Mouse (Mus musculus): ENCODE results near the gene Arhgef10l. TPM values are rescaled to one million over a fixed set of nuclear protein-coding genes. Genes with fewer than 3 reads are reported as not detected.
A peak's percentile ranks its signal among the peaks of the same experiment; 100 is the strongest.

Arhgef10l gene
- polyA plus RNA-seq, 1 experiment, result 5.9 TPM

- Histone ChIP-seq H3K36me3 (ENCODE audit: control insufficient read depth, insufficient read depth, low read length) (peaks cover 5% of the 10 kb centered on the region), H3K27ac (ENCODE audit: control insufficient read depth, insufficient read depth, low read depth, low read length) (no peak overlapping the region), H3K4me3 (ENCODE audit: control insufficient read depth, low read depth, low read length) (no peak overlapping the region), H3K27me3 (ENCODE audit: control insufficient read depth, insufficient read depth, low read length) (no peaks in the 10 kb centered on the region), H3K4me1 (ENCODE audit: control insufficient read depth, insufficient read depth, low read length) (peaks cover 12% of the 10 kb centered on the region)
- TF ChIP-seq CTCF (IDR thresholded peaks at IDR 0.05; ENCODE audit: control insufficient read depth, insufficient read depth, insufficient replicate concordance, low read depth, low read length) (no peak), POLR2A (IDR thresholded peaks at IDR 0.05; ENCODE audit: control insufficient read depth, low read depth, low read length) (no peak)
These were observed 42.6 kb upstream of the Arhgef10l start for GRCm38 (mm10) chr4:140708297-140708927.

GRCm38 (mm10) chr4:140707615-140708014 is 41.8 kb upstream of the Arhgef10l start:
- Histone ChIP-seq H3K27ac (ENCODE audit: control insufficient read depth, insufficient read depth, low read depth, low read length) (no peak overlapping the region), H3K27me3 (ENCODE audit: control insufficient read depth, insufficient read depth, low read length) (no peaks in the 10 kb centered on the region), H3K4me1 (ENCODE audit: control insufficient read depth, insufficient read depth, low read length) (peaks cover 17% of the 10 kb centered on the region), H3K4me3 (ENCODE audit: control insufficient read depth, low read depth, low read length) (no peak overlapping the region), H3K36me3 (ENCODE audit: control insufficient read depth, insufficient read depth, low read length) (peaks cover 5% of the 10 kb centered on the region)
- TF ChIP-seq CTCF (IDR thresholded peaks at IDR 0.05; ENCODE audit: control insufficient read depth, insufficient read depth, insufficient replicate concordance, low read depth, low read length) (no peak), POLR2A (IDR thresholded peaks at IDR 0.05; ENCODE audit: control insufficient read depth, low read depth, low read length) (no peak)

GRCm38 (mm10) chr4:140704166-140704565 is 38.4 kb upstream of the Arhgef10l start:
- H3K4me3 ChIP-seq (ENCODE audit: control insufficient read depth, low read depth, low read length), result peak overlapping the region; percentile 81
- H3K36me3 ChIP-seq (ENCODE audit: control insufficient read depth, insufficient read depth, low read length), result no peaks in the 10 kb centered on the region; the same call in none of the 2 replicates
- H3K4me1 ChIP-seq (ENCODE audit: control insufficient read depth, insufficient read depth, low read length), result peaks cover 29% of the 10 kb centered on the region
- H3K27ac ChIP-seq (ENCODE audit: control insufficient read depth, insufficient read depth, low read depth, low read length), result no peak overlapping the region
- H3K27me3 ChIP-seq (ENCODE audit: control insufficient read depth, insufficient read depth, low read length), result no peaks in the 10 kb centered on the region
- TF ChIP-seq POLR2A (IDR thresholded peaks at IDR 0.05; ENCODE audit: control insufficient read depth, low read depth, low read length) (no peak), CTCF (IDR thresholded peaks at IDR 0.05; ENCODE audit: control insufficient read depth, insufficient read depth, insufficient replicate concordance, low read depth, low read length) (no peak)

- peak overlapping the region; percentile 84 for H3K27ac ChIP-seq (ENCODE audit: control insufficient read depth, insufficient read depth, low read depth, low read length)
- peaks cover 29% of the 10 kb centered on the region for H3K4me1 ChIP-seq (ENCODE audit: control insufficient read depth, insufficient read depth, low read length)
- H3K4me3 ChIP-seq (ENCODE audit: control insufficient read depth, low read depth, low read length), result peak overlapping the region; percentile 81
- H3K27me3 ChIP-seq (ENCODE audit: control insufficient read depth, insufficient read depth, low read length), result no peaks in the 10 kb centered on the region
- no peak for TF ChIP-seq POLR2A (IDR thresholded peaks at IDR 0.05; ENCODE audit: control insufficient read depth, low read depth, low read length)
- TF ChIP-seq CTCF (IDR thresholded peaks at IDR 0.05; ENCODE audit: control insufficient read depth, insufficient read depth, insufficient replicate concordance, low read depth, low read length), result no peak
- no peaks in the 10 kb centered on the region; the same call in 1 of the 2 replicates for H3K36me3 ChIP-seq (ENCODE audit: control insufficient read depth, insufficient read depth, low read length)
These were observed 37.8 kb upstream of the Arhgef10l start for GRCm38 (mm10) chr4:140703636-140704035.

- TF ChIP-seq CTCF (IDR thresholded peaks at IDR 0.05; ENCODE audit: control insufficient read depth, insufficient read depth, insufficient replicate concordance, low read depth, low read length), result no peak
- no peak for TF ChIP-seq POLR2A (IDR thresholded peaks at IDR 0.05; ENCODE audit: control insufficient read depth, low read depth, low read length)
- H3K27me3 ChIP-seq (ENCODE audit: control insufficient read depth, insufficient read depth, low read length), result no peaks in the 10 kb centered on the region
- H3K27ac ChIP-seq (ENCODE audit: control insufficient read depth, insufficient read depth, low read depth, low read length), result peak overlapping the region; percentile 84
- H3K4me3 ChIP-seq (ENCODE audit: control insufficient read depth, low read depth, low read length), result peak overlapping the region; percentile 81
- H3K36me3 ChIP-seq (ENCODE audit: control insufficient read depth, insufficient read depth, low read length), result no peaks in the 10 kb centered on the region; the same call in 1 of the 2 replicates
- peaks cover 29% of the 10 kb centered on the region for H3K4me1 ChIP-seq (ENCODE audit: control insufficient read depth, insufficient read depth, low read length)
These were observed 37.0 kb upstream of the Arhgef10l start for GRCm38 (mm10) chr4:140702611-140703327.

GRCm38 (mm10) chr4:140701716-140702561 is 36.1 kb upstream of the Arhgef10l start:
- H3K27me3 ChIP-seq (ENCODE audit: control insufficient read depth, insufficient read depth, low read length), result no peaks in the 10 kb centered on the region
- peak overlapping the region; percentile 91 for H3K27ac ChIP-seq (ENCODE audit: control insufficient read depth, insufficient read depth, low read depth, low read length)
- H3K4me1 ChIP-seq (ENCODE audit: control insufficient read depth, insufficient read depth, low read length), result peaks cover 29% of the 10 kb centered on the region
- H3K4me3 ChIP-seq (ENCODE audit: control insufficient read depth, low read depth, low read length), result peak overlapping the region; percentile 91
- no peaks in the 10 kb centered on the region; the same call in 1 of the 2 replicates for H3K36me3 ChIP-seq (ENCODE audit: control insufficient read depth, insufficient read depth, low read length)
- TF ChIP-seq CTCF (IDR thresholded peaks at IDR 0.05; ENCODE audit: control insufficient read depth, insufficient read depth, insufficient replicate concordance, low read depth, low read length) (no peak), POLR2A (IDR thresholded peaks at IDR 0.05; ENCODE audit: control insufficient read depth, low read depth, low read length) (no peak)
